In genomic region chr7:138719608-138720007, GRCm38 (mm10) we compare ENCODE assay signal across 28 mouse cellular contexts.
"Had no signal": no experiment of that assay in that cellular context is flagged by ENCODE, and none has a peak within 500 bp of the region (broad histone marks: within the 10 kb centered on the region; RNA-seq: fewer than 3 reads in every experiment).

No protein-coding gene starts in this region.

- H3K27me3 ChIP-seq: embryonic facial prominence, embryonic 12.5 days; embryonic facial prominence, embryonic 13.5 days; embryonic facial prominence, embryonic 15.5 days; forebrain, embryonic 12.5 days; forebrain, embryonic 13.5 days; forebrain, embryonic 15.5 days had no signal

- H3K9me3 ChIP-seq: embryonic facial prominence, embryonic 10.5 days; embryonic facial prominence, embryonic 12.5 days; embryonic facial prominence, embryonic 13.5 days; embryonic facial prominence, embryonic 15.5 days; forebrain, embryonic 10.5 days; forebrain, embryonic 12.5 days; forebrain, embryonic 13.5 days; forebrain, embryonic 15.5 days had no signal

- ATAC-seq: forebrain, embryonic 13.5 days; forebrain, embryonic 14.5 days; forebrain, embryonic 15.5 days; forebrain, embryonic 16.5 days; forebrain, postnatal 0 days had no signal

- H3K9ac ChIP-seq: embryonic facial prominence, embryonic 12.5 days; embryonic facial prominence, embryonic 13.5 days; embryonic facial prominence, embryonic 15.5 days; forebrain, embryonic 12.5 days; forebrain, embryonic 13.5 days; forebrain, embryonic 15.5 days; forebrain, postnatal 0 days had no signal

- H3K4me2 ChIP-seq: embryonic facial prominence, embryonic 12.5 days; embryonic facial prominence, embryonic 13.5 days; embryonic facial prominence, embryonic 15.5 days; forebrain, embryonic 12.5 days; forebrain, embryonic 13.5 days; forebrain, embryonic 15.5 days had no signal

- DNase-seq: cerebellum, adult 18-20 months; cerebellum, adult 2 months; cerebellum, adult 8-10 months; cerebellum, adult 9-10 months; cerebellum, adult 9-11 months; cerebellum, postnatal 10 days; cerebellum, postnatal 14 days; cerebellum, postnatal 25 days; cerebellum, postnatal 36 days; embryo, embryonic 11 days; forebrain, postnatal 0 days; gastrocnemius, adult 2 months; gastrocnemius, postnatal 10 days; gastrocnemius, postnatal 14 days; gastrocnemius, postnatal 25 days; gastrocnemius, postnatal 36 days; heart, adult 11 months had no signal

- H3K27ac ChIP-seq: embryonic facial prominence, embryonic 10.5 days; embryonic facial prominence, embryonic 12.5 days; embryonic facial prominence, embryonic 13.5 days; embryonic facial prominence, embryonic 15.5 days; forebrain, embryonic 10.5 days; forebrain, embryonic 12.5 days; forebrain, embryonic 13.5 days; forebrain, embryonic 15.5 days; gastrocnemius, adult 2 months had no signal

- H3K36me3 ChIP-seq: embryonic facial prominence, embryonic 10.5 days; embryonic facial prominence, embryonic 12.5 days; embryonic facial prominence, embryonic 13.5 days; embryonic facial prominence, embryonic 15.5 days; forebrain, embryonic 10.5 days; forebrain, embryonic 12.5 days; forebrain, embryonic 15.5 days had no signal

- H3K4me1 ChIP-seq: embryonic facial prominence, embryonic 12.5 days; embryonic facial prominence, embryonic 13.5 days; embryonic facial prominence, embryonic 15.5 days; forebrain, embryonic 10.5 days; forebrain, embryonic 12.5 days; forebrain, embryonic 13.5 days; forebrain, embryonic 15.5 days had no signal

- H3K4me3 ChIP-seq: embryonic facial prominence, embryonic 10.5 days; embryonic facial prominence, embryonic 12.5 days; embryonic facial prominence, embryonic 13.5 days; embryonic facial prominence, embryonic 15.5 days; erythroblast, embryonic 14.5 days; forebrain, embryonic 10.5 days; forebrain, embryonic 12.5 days; forebrain, embryonic 13.5 days; forebrain, embryonic 15.5 days; gastrocnemius, adult 2 months had no signal
